Mouse (Mus musculus) CH12.LX (cell line): ENCODE measurements around the gene Trir. TPM values are rescaled to one million over a fixed set of nuclear protein-coding genes. Genes with fewer than 3 reads are reported as not detected.

Experiments used
- DNase-seq: peaks from one replicate; pipeline ENCODE4 v3.0.0-alpha.2; 2013; ENCODE audit errors: extremely low read depth
- H3K27ac ChIP-seq: 2 replicates; pipeline ENCODE4 v1.5.1; 2012; ENCODE audit warnings: low read depth, mild to moderate bottlenecking, control low read depth, moderate library complexity; ENCODE audit not compliant: insufficient read depth
- H3K27me3 ChIP-seq: replicated peaks from 2 replicates; pipeline ENCODE3; 2012; ENCODE audit warnings: inconsistent platforms
- H3K36me3 ChIP-seq, 2 experiments: replicated peaks in 1 of 2; 2 replicates each; pipeline versions ENCODE3 to v1.6.1; 2012; ENCODE audit warnings: inconsistent platforms in 1 of 2, low read length in 1 of 2, mild to moderate bottlenecking in 1 of 2, mixed read lengths in 1 of 2, moderate library complexity in 1 of 2; ENCODE audit not compliant: control insufficient read depth in 1 of 2, insufficient read depth in 1 of 2
- H3K4me1 ChIP-seq, 2 experiments: 2 replicates each; pipeline ENCODE4 v1.6.1; 2012; ENCODE audit warnings: inconsistent platforms in 1 of 2, moderate library complexity in 1 of 2; ENCODE audit not compliant: insufficient read depth in 2 of 2, control insufficient read depth in 1 of 2
- H3K4me2 ChIP-seq: 2 replicates; pipeline ENCODE4 v1.6.1; 2012; ENCODE audit warnings: low read depth, mild to moderate bottlenecking, control low read depth; ENCODE audit not compliant: poor library complexity, insufficient read depth, severe bottlenecking
- H3K4me3 ChIP-seq, 3 experiments: fragments of 150-350 bp in 1 of 3; sonication (generic) in 1 of 3; replicated peaks in 1 of 3; 2 replicates each; pipeline versions ENCODE3 to v1.5.1; 2011 to 2012; ENCODE audit warnings: low read depth in 2 of 3, low read length in 2 of 3, mild to moderate bottlenecking in 2 of 3, moderate library complexity in 2 of 3, control low read depth in 1 of 3, improper control_type of control experiment in 1 of 3, inconsistent platforms in 1 of 3, mixed read lengths in 1 of 3; ENCODE audit not compliant: poor library complexity in 1 of 3
- H3K79me2 ChIP-seq: replicated peaks from 2 replicates; pipeline ENCODE4 v1.6.1; 2012; ENCODE audit warnings: mild to moderate bottlenecking, moderate library complexity; ENCODE audit not compliant: control insufficient read depth, poor library complexity, insufficient read depth, severe bottlenecking; ENCODE audit errors: extremely low read depth
- H3K9ac ChIP-seq: 2 replicates; pipeline ENCODE4 v1.6.1; 2012; ENCODE audit warnings: low read depth, mild to moderate bottlenecking, control low read depth, moderate library complexity; ENCODE audit not compliant: insufficient read depth
- H3K9me3 ChIP-seq: replicated peaks from 2 replicates; pipeline ENCODE3; 2012; ENCODE audit warnings: low read length, inconsistent platforms, mixed read lengths
- BHLHE40 ChIP-seq: IDR thresholded peaks from 2 replicates; pipeline ENCODE4 v1.6.1; 2011; ENCODE audit warnings: mild to moderate bottlenecking, low read depth, low read length, improper control_type of control experiment
- CHD2 ChIP-seq: IDR thresholded peaks from 2 replicates; pipeline ENCODE4 v1.6.1; 2011; ENCODE audit warnings: low read length, improper control_type of control experiment
- CTCF ChIP-seq, 2 experiments: IDR thresholded peaks in 1 of 2; conservative IDR thresholded peaks in 1 of 2; 2 replicates each; pipeline ENCODE4 v1.5.1; 2011 to 2012; ENCODE audit warnings: low read depth in 2 of 2, low read length in 2 of 2, improper control_type of control experiment in 1 of 2, inconsistent platforms in 1 of 2, mild to moderate bottlenecking in 1 of 2, moderate library complexity in 1 of 2
- ETS1 ChIP-seq: conservative IDR thresholded peaks from 2 replicates; pipeline ENCODE4 v1.6.1; 2012; ENCODE audit warnings: low read depth, mild to moderate bottlenecking, inconsistent platforms, low read length, improper control_type of control experiment, moderate library complexity
- HCFC1 ChIP-seq: IDR thresholded peaks from 2 replicates; pipeline ENCODE4 v1.6.1; 2012; ENCODE audit warnings: low read depth, mild to moderate bottlenecking, inconsistent platforms, low read length, improper control_type of control experiment
- IRF4 ChIP-seq: IDR thresholded peaks from 2 replicates; pipeline ENCODE4 v1.6.1; 2014; ENCODE audit warnings: low read depth, mild to moderate bottlenecking, inconsistent platforms, low read length, improper control_type of control experiment
- JUN ChIP-seq: IDR thresholded peaks from 2 replicates; pipeline ENCODE4 v1.6.1; 2011; ENCODE audit warnings: low read depth, mild to moderate bottlenecking, low read length, improper control_type of control experiment, moderate library complexity; ENCODE audit not compliant: insufficient read depth
- JUND ChIP-seq: conservative IDR thresholded peaks from 2 replicates; pipeline ENCODE4 v1.6.1; 2011; ENCODE audit warnings: low read depth, low read length, improper control_type of control experiment
- KAT2A ChIP-seq: IDR thresholded peaks from 2 replicates; pipeline ENCODE4 v1.6.1; 2012; ENCODE audit warnings: low read length, improper control_type of control experiment, inconsistent platforms; ENCODE audit not compliant: insufficient replicate concordance
- MAFK ChIP-seq: IDR thresholded peaks from 2 replicates; pipeline ENCODE4 v1.6.1; 2011; ENCODE audit warnings: low read length, improper control_type of control experiment; ENCODE audit not compliant: insufficient replicate concordance
- MAX ChIP-seq: IDR thresholded peaks from 2 replicates; pipeline ENCODE4 v1.6.1; 2011; ENCODE audit warnings: low read length, improper control_type of control experiment
- MAZ ChIP-seq: IDR thresholded peaks from 2 replicates; pipeline ENCODE4 v1.6.1; 2012; ENCODE audit warnings: low read depth, mild to moderate bottlenecking, inconsistent platforms, low read length, improper control_type of control experiment, moderate library complexity
- MEF2A ChIP-seq: IDR thresholded peaks from 2 replicates; pipeline ENCODE4 v1.6.1; 2014; ENCODE audit warnings: low read depth, mild to moderate bottlenecking, inconsistent platforms, low read length, improper control_type of control experiment, borderline replicate concordance
- MXI1 ChIP-seq: IDR thresholded peaks from 2 replicates; pipeline ENCODE4 v1.6.1; 2011; ENCODE audit warnings: mild to moderate bottlenecking, low read depth, low read length, improper control_type of control experiment
- MYC ChIP-seq: IDR thresholded peaks from 2 replicates; pipeline ENCODE4 v1.6.1; 2011; ENCODE audit warnings: low read depth, mild to moderate bottlenecking, improper control_type of control experiment, low read length
- NRF1 ChIP-seq: IDR thresholded peaks from 2 replicates; pipeline ENCODE4 v1.6.1; 2014; ENCODE audit warnings: low read depth, mild to moderate bottlenecking, inconsistent platforms, low read length, improper control_type of control experiment, moderate library complexity
- PAX5 ChIP-seq: IDR thresholded peaks from 2 replicates; pipeline ENCODE4 v1.6.1; 2012; ENCODE audit warnings: low read length, inconsistent platforms, mixed read lengths
- POLR2A ChIP-seq: IDR thresholded peaks from 2 replicates; pipeline ENCODE4 v1.6.1; 2011; ENCODE audit warnings: low read depth, mild to moderate bottlenecking, improper control_type of control experiment, low read length
- RAD21 ChIP-seq: IDR thresholded peaks from 2 replicates; pipeline ENCODE4 v1.6.1; 2011; ENCODE audit warnings: low read depth, mild to moderate bottlenecking, low read length, improper control_type of control experiment, moderate library complexity
- RCOR1 ChIP-seq: conservative IDR thresholded peaks from 2 replicates; pipeline ENCODE4 v1.6.1; 2012; ENCODE audit warnings: low read depth, mild to moderate bottlenecking, inconsistent platforms, low read length, improper control_type of control experiment
- SIN3A ChIP-seq: IDR thresholded peaks from 2 replicates; pipeline ENCODE4 v1.6.1; 2012; ENCODE audit warnings: low read length, improper control_type of control experiment, inconsistent platforms
- TBP ChIP-seq: conservative IDR thresholded peaks from 2 replicates; pipeline ENCODE4 v1.6.1; 2011; ENCODE audit warnings: low read depth, low read length, improper control_type of control experiment
- TCF12 ChIP-seq: IDR thresholded peaks from 2 replicates; pipeline ENCODE4 v1.6.1; 2014; ENCODE audit warnings: low read depth, mild to moderate bottlenecking, inconsistent platforms, low read length, improper control_type of control experiment
- UBTF ChIP-seq: IDR thresholded peaks from 2 replicates; pipeline ENCODE4 v1.6.1; 2012; ENCODE audit warnings: low read depth, mild to moderate bottlenecking, inconsistent platforms, low read length, improper control_type of control experiment, moderate library complexity
- USF2 ChIP-seq: conservative IDR thresholded peaks from 2 replicates; pipeline ENCODE4 v1.6.1; 2011; ENCODE audit warnings: low read depth, low read length, improper control_type of control experiment
- ZC3H11A ChIP-seq: IDR thresholded peaks from 2 replicates; pipeline ENCODE4 v1.6.1; 2012; ENCODE audit warnings: low read depth, mild to moderate bottlenecking, inconsistent platforms, low read length, improper control_type of control experiment
- ZKSCAN1 ChIP-seq: IDR thresholded peaks from 2 replicates; pipeline ENCODE4 v1.6.1; 2012; ENCODE audit warnings: low read depth, inconsistent platforms, low read length, improper control_type of control experiment, borderline replicate concordance
- ZMIZ1 ChIP-seq: IDR thresholded peaks from 2 replicates; pipeline ENCODE4 v1.6.1; 2012; ENCODE audit warnings: low read depth, mild to moderate bottlenecking, inconsistent platforms, low read length, improper control_type of control experiment
- ZNF384 ChIP-seq: IDR thresholded peaks from 2 replicates; pipeline ENCODE4 v1.6.1; 2012; ENCODE audit warnings: low read depth, low read length, improper control_type of control experiment, inconsistent platforms
- dilution Hi-C: fragments of 300-500 bp; cut with MboI; formaldehyde crosslinking; loops from 2 replicates; pipeline ENCODE4 v1.14.3; 2020; ENCODE audit warnings: low sequenced_read_pairs; ENCODE audit not compliant: extremely low pct_unique_long_range_greater_than_20kb, extremely low pct_ligation_motif_present
- in situ Hi-C: fragments of 300-500 bp; cut with MboI; formaldehyde crosslinking; loops from 3 replicates; pipeline ENCODE4 v1.14.3; 2019; ENCODE audit warnings: low sequenced_read_pairs, low pct_ligation_motif_present, low pct_unique_long_range_greater_than_20kb, mixed read lengths
- polyA plus RNA-seq: library from polyadenylated mRNA; unstranded; fragments of >175 nt; gene quantifications from 2 replicates; pipeline ENCODE4 v1.2.1, GENCODE M21; 2012; ENCODE audit warnings: low read depth; ENCODE audit not compliant: insufficient read length
- total RNA-seq, 2 experiments: library from RNA; depleted of rRNA; stranded (reverse); fragments of 300-350 nt in 1 of 2; fragments of >200 nt in 1 of 2; gene quantifications; 2 replicates each; pipeline ENCODE4 v1.2.3; 2012 to 2014

Gene Trir
- total and polyA plus RNA-seq, 3 experiments = 151 to 209 (median 185) TPM

DNA sequence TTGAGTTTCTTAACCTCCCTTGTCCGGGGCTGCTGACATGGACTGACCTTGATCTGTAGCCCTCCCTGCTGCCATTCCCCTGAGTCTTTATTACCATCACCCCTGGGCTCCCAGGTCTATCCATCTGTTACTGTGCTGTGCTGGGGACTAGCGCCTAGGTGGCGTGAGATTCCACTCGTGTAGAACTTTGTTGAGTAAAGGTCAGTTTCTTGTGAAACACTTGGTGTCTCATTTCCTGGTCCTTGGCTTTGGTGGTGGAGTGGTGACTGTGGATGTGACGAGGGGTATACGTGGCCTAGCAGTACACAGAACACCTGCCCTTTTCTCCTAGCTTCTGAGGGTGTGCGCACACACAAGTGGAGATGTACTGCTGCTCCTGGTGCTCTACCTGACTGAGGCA lies 30.7 kb downstream of the Trir start:
- Histone ChIP-seq H3K27me3 (no peaks in the 10 kb centered on the region), H3K27ac (no peak overlapping the region), H3K4me2 (no peak overlapping the region)
- no peak for DNase-seq
- TF ChIP-seq MAFK (no peak), HCFC1 (no peak), PAX5 (no peak), KAT2A (no peak), BHLHE40 (no peak), ZC3H11A (no peak), USF2 (no peak), JUN (no peak), ZKSCAN1 (no peak)
- TF ChIP-seq, all 38 proteins: peak for 0
- Histone ChIP-seq H3K4me1 (peaks cover 5 to 18% of the 10 kb centered on the region in 2 experiments), H3K9me3 (no peaks in the 10 kb centered on the region), H3K9ac (no peak overlapping the region), H3K79me2 (no peaks in the 10 kb centered on the region), H3K4me3 (no peak overlapping the region), H3K36me3 (peaks cover 45 to 63% of the 10 kb centered on the region in 2 experiments)
- in situ Hi-C loops = no loop called here
- dilution Hi-C loops = no loop called here

DNA sequence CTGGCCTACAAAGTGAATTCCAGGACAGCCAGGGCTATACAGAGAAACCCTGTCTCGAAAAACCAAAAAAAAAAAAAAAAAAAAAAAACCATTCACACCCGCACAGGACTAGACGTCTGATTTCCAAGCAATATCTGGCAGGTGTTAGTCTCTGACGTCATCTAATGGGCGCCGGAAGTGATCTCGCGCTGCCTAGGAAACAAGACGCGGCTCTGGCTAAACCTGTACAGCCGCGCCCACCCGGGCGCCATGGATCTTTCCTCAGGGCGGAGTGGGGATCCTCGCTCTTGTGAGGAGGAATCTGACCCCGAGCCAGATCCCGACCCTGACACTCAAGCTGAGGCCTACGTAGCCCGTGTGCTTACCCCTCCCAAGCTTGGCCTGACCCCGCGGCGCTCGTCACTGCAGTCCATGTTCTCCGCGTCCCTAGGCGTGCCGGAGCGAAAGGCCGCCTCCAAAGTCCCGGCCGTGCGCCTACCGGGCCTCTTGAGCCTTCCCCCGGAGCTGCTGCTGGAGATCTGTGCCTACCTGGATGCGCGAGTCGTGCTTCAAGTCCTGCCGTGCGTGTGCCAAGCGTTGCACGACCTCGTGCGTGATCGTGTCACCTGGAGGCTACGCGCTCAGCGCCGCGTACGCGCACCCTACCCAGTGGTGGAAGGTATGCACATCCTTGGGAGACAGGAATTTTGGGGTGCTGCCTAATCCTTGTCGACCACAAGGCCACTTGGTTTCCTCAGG lies 33.4 kb downstream of the Trir start, which contains the start of gene Fbxw9:
Gene Fbxw9 (plus strand): TSS at position 177 of the 738 bp plus-strand sequence.
- no peak within 1 kb of the TSS for H3K27ac ChIP-seq
- no peaks in the 10 kb centered on the region for H3K27me3 ChIP-seq
- H3K9ac ChIP-seq = peak within 1 kb of the TSS; percentile 83
- H3K79me2 ChIP-seq = no peaks in the 10 kb centered on the region
- peak within 1 kb of the TSS; percentile 86 for H3K4me2 ChIP-seq
- peaks cover 5 to 18% of the 10 kb centered on the region in 2 experiments for H3K4me1 ChIP-seq
- H3K9me3 ChIP-seq = no peaks in the 10 kb centered on the region
- H3K4me3 ChIP-seq = peak within 1 kb of the TSS; percentile 85 to 100 (median 93)
- in situ Hi-C loops (no loop called here), dilution Hi-C loops (no loop called here)
- peak; percentile 94 for DNase-seq
- peaks cover 29 to 56% of the 10 kb centered on the region in 2 experiments for H3K36me3 ChIP-seq
- TF ChIP-seq CTCF (conservative IDR thresholded peaks at IDR 0.05 in 1 of 2, IDR thresholded peaks at IDR 0.05 in 1 of 2; ENCODE audit: low read depth in 2 of 2, low read length in 2 of 2) (no peak), MAZ (no peak), MAFK (no peak), POLR2A (peak; percentile 53; the same call in 1 of the 2 replicates), SIN3A (peak; percentile 100), ZC3H11A (no peak), MAX (no peak), HCFC1 (peak; percentile 81), ZKSCAN1 (no peak), ZMIZ1 (no peak), TBP (no peak), KAT2A (0 out of 2 replicates have a peak, but pooled peaks have one; percentile 40), NRF1 (no peak), JUND (0 out of 2 replicates have a peak, but pooled peaks have one; percentile 29), UBTF (no peak), MXI1 (peak; percentile 95), TCF12 (0 out of 2 replicates have a peak, but pooled peaks have one; percentile 17), IRF4 (peak; percentile 40; the same call in 1 of the 2 replicates), MYC (no peak), JUN (0 out of 2 replicates have a peak, but pooled peaks have one; percentile 15), RCOR1 (no peak), ETS1 (no peak), RAD21 (no peak), CHD2 (no peak; the same call in 1 of the 2 replicates), MEF2A (no peak), ZNF384 (peak; percentile 85), BHLHE40 (peak; percentile 24; the same call in 1 of the 2 replicates), PAX5 (no peak)
